Mouse (Mus musculus): ENCODE data around the gene Nrsn2. TPM values are rescaled to one million over a fixed set of nuclear protein-coding genes. Genes with fewer than 3 reads are reported as not detected.

The Nrsn2 gene
- total and polyA plus RNA-seq, 2 experiments, result not detected

DNA sequence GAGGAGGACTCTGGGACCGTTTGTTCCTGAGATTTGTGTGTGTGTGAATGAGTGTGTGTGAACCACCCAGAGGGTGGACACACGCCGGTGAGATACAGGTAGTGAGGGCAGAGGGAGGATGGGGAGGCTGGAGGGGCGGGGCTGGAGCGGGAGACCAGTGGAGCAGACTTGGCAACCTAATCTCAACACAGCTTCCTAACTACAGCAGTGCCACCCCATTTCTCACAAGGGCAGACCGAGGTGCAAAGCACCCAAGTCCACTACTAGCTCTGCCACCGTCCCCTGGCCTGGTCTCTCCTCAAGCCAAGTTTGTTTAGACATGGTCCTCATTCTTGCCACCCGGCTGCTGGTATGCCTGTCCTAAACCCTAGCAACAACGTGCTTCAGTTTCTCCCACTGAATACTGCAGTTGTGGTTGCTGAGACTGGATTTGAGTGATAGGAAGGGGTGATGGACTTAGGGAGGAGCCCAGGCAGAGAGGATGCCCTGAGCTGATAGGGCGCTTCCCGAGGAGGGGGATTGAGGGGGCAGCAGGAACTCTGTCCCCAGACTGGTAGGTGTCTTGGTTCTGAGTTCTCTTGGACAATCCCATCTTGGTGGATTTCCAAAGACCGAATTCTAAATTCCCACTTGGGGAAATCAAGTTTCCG, 19.0 kb upstream of the Nrsn2 start:
- no peak for DNase-seq (ENCODE audit: extremely low read depth, low read depth, low spot score)
- Histone ChIP-seq H3K27ac (replicated peaks; ENCODE audit: insufficient read depth, low read depth, low read length) (no peak overlapping the region), H3K4me1 (ENCODE audit: control insufficient read depth, insufficient read depth, low read length) (peaks cover 7% of the 10 kb centered on the region; the same call in 1 of the 2 replicates), H3K36me3 (ENCODE audit: control insufficient read depth, insufficient read depth, low read length) (no peaks in the 10 kb centered on the region), H3K27me3 (ENCODE audit: control insufficient read depth, insufficient read depth, low read length) (no peaks in the 10 kb centered on the region), H3K79me2 (ENCODE audit: control insufficient read depth, insufficient read depth, low read length) (no peaks in the 10 kb centered on the region), H3K4me3 (ENCODE audit: insufficient read depth, low read depth, low read length) (no peak overlapping the region), H3K9ac (ENCODE audit: low read depth, low read length) (no peak overlapping the region)
- TF ChIP-seq POLR2A (IDR thresholded peaks at IDR 0.05; ENCODE audit: extremely low read depth, insufficient read depth, low read length) (no peak), CTCF (IDR thresholded peaks at IDR 0.05; ENCODE audit: low read depth, low read length) (no peak)
- 53% methylated on average over 13 of the region's 13 CpGs for WGBS

DNA sequence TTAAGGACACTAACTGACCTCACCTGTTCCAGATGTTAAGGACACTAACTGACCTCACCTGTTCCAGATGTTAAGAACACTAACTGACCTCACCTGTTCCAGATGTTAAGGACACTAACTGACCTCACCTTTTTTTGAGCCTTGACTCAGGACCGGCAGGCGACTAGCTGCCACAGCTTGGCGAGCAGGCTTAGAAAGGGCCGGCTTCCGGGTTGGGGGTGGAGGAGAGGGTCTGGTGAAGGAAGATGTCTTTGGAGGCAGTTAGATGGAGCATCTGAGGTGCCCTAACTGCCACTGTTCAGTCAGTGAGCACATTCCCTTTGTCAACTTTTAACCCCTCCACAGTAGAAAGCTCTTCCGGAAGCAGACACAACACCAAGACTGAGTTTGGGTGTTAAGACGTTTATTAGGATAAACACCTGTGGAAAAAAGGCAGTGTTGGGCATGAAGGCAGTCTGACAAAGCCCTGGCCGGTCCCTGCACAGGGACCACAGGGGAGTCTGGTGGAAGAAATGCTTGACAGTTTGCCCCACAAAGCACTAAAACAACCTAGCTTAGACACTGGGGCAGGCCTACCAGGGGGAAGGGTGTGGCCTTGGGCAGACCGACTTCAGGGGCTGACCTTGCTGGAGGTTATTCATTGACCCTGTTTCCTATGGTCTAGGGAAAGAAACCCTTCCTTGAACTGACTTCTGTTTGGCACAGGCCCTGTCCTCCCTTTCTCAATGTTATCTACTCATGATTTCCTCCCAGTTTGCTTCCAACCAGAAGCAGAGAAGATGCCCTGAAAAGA, 17.0 kb upstream of the Nrsn2 start:
- 68% methylated on average over 9 of the region's 9 CpGs for WGBS
- Histone ChIP-seq H3K4me1 (ENCODE audit: control insufficient read depth, insufficient read depth, low read length) (peaks cover 7% of the 10 kb centered on the region; the same call in 1 of the 2 replicates), H3K27ac (replicated peaks; ENCODE audit: insufficient read depth, low read depth, low read length) (no peak overlapping the region), H3K36me3 (ENCODE audit: control insufficient read depth, insufficient read depth, low read length) (no peaks in the 10 kb centered on the region), H3K79me2 (ENCODE audit: control insufficient read depth, insufficient read depth, low read length) (no peaks in the 10 kb centered on the region), H3K4me3 (ENCODE audit: insufficient read depth, low read depth, low read length) (no peak overlapping the region), H3K27me3 (ENCODE audit: control insufficient read depth, insufficient read depth, low read length) (no peaks in the 10 kb centered on the region), H3K9ac (ENCODE audit: low read depth, low read length) (no peak overlapping the region)
- no peak for TF ChIP-seq POLR2A (IDR thresholded peaks at IDR 0.05; ENCODE audit: extremely low read depth, insufficient read depth, low read length)
- TF ChIP-seq CTCF (IDR thresholded peaks at IDR 0.05; ENCODE audit: low read depth, low read length), result no peak
- no peak for DNase-seq (ENCODE audit: extremely low read depth, low read depth, low spot score)

DNA sequence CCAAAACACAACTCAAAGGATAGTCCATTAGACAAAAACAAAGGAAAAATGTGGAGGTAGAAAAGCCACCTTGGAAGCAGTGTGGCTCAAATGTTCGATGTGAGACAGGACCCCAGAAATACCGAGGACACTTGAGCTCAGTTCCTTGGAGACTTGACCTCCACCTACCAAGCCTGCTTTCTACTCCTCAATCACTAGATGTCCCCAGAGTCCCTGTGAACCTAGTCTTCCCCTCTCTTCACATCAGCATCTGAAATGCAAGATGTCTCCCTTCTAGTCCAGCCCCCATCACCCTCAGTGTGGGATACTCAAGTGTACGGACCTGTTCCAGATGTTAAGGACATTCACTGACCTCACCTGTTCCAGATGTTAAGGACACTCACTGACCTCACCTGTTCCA, 16.3 kb upstream of the Nrsn2 start:
- peak; percentile 19 for DNase-seq (ENCODE audit: extremely low read depth, low read depth, low spot score)

DNA sequence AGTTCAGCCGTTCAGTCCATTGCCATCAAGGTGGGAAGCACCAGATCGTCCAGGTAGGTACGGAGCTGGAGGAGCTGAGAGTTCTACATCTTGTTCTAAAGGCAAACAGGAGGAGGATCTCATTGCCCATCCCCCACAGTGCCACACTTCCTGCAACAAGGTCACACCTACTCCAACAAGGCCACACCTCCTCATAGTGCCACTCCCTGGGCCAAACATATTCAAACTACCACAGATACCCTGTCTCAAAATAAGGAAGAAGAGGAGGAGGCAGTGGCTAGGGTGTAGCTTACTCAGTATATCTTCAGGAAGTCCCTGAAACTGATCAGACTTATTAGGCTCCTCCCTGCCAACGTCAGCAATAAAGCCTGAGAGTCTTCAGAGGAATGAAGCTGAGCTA, 7.8 kb upstream of the Nrsn2 start:
- H3K27ac ChIP-seq (replicated peaks; ENCODE audit: insufficient read depth, low read depth, low read length), result no peak overlapping the region
- no peaks in the 10 kb centered on the region for H3K36me3 ChIP-seq (ENCODE audit: control insufficient read depth, insufficient read depth, low read length)
- no peaks in the 10 kb centered on the region for H3K4me1 ChIP-seq (ENCODE audit: control insufficient read depth, insufficient read depth, low read length)
- TF ChIP-seq CTCF (IDR thresholded peaks at IDR 0.05; ENCODE audit: low read depth, low read length) (no peak), POLR2A (IDR thresholded peaks at IDR 0.05; ENCODE audit: extremely low read depth, insufficient read depth, low read length) (no peak)
- no peak overlapping the region for H3K4me3 ChIP-seq (ENCODE audit: insufficient read depth, low read depth, low read length)
- H3K9ac ChIP-seq (ENCODE audit: low read depth, low read length), result no peak overlapping the region
- no peaks in the 10 kb centered on the region; the same call in 1 of the 2 replicates for H3K27me3 ChIP-seq (ENCODE audit: control insufficient read depth, insufficient read depth, low read length)
- no peak for DNase-seq (ENCODE audit: extremely low read depth, low read depth, low spot score)
- WGBS, result 90% methylated on average over 4 of the region's 4 CpGs
- H3K79me2 ChIP-seq (ENCODE audit: control insufficient read depth, insufficient read depth, low read length), result no peaks in the 10 kb centered on the region

More for the DNA sequence above, 16.3 kb upstream of the Nrsn2 start:
- no peak overlapping the region for H3K4me3 ChIP-seq (ENCODE audit: insufficient read depth, low read depth, low read length)
- peak; percentile 41 for TF ChIP-seq CTCF (IDR thresholded peaks at IDR 0.05; ENCODE audit: low read depth, low read length)
- no peak for TF ChIP-seq POLR2A (IDR thresholded peaks at IDR 0.05; ENCODE audit: extremely low read depth, insufficient read depth, low read length)
- peaks cover 7% of the 10 kb centered on the region; the same call in 1 of the 2 replicates for H3K4me1 ChIP-seq (ENCODE audit: control insufficient read depth, insufficient read depth, low read length)
- H3K27ac ChIP-seq (replicated peaks; ENCODE audit: insufficient read depth, low read depth, low read length), result no peak overlapping the region
- 43% methylated on average over 3 of the region's 3 CpGs for WGBS
- no peak overlapping the region for H3K9ac ChIP-seq (ENCODE audit: low read depth, low read length)
- no peaks in the 10 kb centered on the region for H3K36me3 ChIP-seq (ENCODE audit: control insufficient read depth, insufficient read depth, low read length)
- H3K79me2 ChIP-seq (ENCODE audit: control insufficient read depth, insufficient read depth, low read length), result no peaks in the 10 kb centered on the region
- no peaks in the 10 kb centered on the region for H3K27me3 ChIP-seq (ENCODE audit: control insufficient read depth, insufficient read depth, low read length)

DNA sequence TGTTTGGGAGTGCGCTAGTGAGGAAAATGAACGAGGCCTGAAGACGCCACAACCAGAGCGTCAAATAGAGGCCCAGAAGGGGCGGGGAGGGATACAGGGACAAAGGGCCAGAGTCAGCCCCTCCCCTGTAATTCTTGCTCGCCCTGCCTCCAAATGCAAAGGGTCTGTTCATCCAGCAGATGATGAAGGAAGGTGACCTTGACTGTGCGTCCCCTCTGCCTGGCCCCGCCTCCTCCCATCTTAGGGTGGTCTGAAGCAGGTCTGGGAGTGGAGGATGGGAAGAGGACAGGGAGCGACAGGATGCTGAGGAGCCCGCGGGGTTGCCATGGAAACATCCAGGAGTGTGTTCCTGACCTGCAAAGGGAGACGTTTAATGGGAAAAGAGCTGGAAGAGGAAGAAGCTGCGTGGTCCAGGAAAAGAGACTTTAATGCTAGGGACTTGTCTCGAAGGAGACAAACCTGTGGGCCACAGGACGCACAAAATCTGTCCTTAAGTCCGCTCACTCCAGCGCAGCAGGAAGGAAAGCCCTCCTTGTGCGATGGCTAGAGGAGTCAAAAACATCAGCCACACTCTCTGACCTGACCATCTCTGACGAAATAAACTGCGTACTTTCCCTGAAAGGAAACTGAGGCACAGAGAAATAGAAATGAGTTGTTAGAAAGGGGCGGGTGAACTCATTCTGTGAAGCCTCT, 640 bp downstream of the Nrsn2 start:
- 14% methylated on average over 21 of the region's 21 CpGs for WGBS
- no peak for TF ChIP-seq CTCF (IDR thresholded peaks at IDR 0.05; ENCODE audit: low read depth, low read length)
- TF ChIP-seq POLR2A (IDR thresholded peaks at IDR 0.05; ENCODE audit: extremely low read depth, insufficient read depth, low read length), result no peak
- Histone ChIP-seq H3K27ac (replicated peaks; ENCODE audit: insufficient read depth, low read depth, low read length) (no peak overlapping the region), H3K27me3 (ENCODE audit: control insufficient read depth, insufficient read depth, low read length) (no peaks in the 10 kb centered on the region), H3K9ac (ENCODE audit: low read depth, low read length) (no peak overlapping the region), H3K36me3 (ENCODE audit: control insufficient read depth, insufficient read depth, low read length) (no peaks in the 10 kb centered on the region), H3K79me2 (ENCODE audit: control insufficient read depth, insufficient read depth, low read length) (no peaks in the 10 kb centered on the region), H3K4me1 (ENCODE audit: control insufficient read depth, insufficient read depth, low read length) (no peaks in the 10 kb centered on the region), H3K4me3 (ENCODE audit: insufficient read depth, low read depth, low read length) (no peak overlapping the region)
- DNase-seq (ENCODE audit: extremely low read depth, low read depth, low spot score), result no peak

All from liver, adult 2 months (tissue).